Mouse (Mus musculus) urinary bladder, adult 18-20 months (tissue): ENCODE results near the gene Gm3486.
"Not testable (repeated sequence)": the region's sequence is repeated elsewhere in the genome, so short reads cannot be mapped to it uniquely, and the experiment has no call there.

Experiments
- DNase-seq, 2 experiments: peaks; one replicate each; pipeline ENCODE4 v3.0.0; 2022; ENCODE audit warnings: low spot score in 2 of 2, mixed read lengths in 2 of 2

The Gm3486 gene

DNA sequence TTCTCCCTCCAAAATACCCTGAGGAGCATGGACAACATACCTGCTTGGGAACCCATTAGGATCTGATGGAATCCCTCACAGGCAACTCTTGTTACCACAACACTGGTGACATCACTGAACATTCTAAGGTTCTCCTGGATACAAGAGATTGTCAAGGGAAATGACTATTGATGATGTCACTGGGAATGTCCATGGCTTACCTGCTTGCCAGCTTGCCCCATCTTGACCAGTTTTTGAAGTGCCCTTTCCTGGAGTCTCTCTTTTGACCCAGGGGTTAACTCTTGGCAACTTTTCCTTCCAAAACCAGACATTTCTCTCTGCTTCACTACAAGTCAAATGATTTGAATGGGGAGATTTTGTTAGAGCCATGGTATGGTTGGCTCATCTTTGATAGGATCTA, at the start of gene Gm3486:
Gm3486 (minus strand) TSS at position 101 of the 400 bp plus-strand sequence.
- not testable (repeated sequence) for DNase-seq

DNA sequence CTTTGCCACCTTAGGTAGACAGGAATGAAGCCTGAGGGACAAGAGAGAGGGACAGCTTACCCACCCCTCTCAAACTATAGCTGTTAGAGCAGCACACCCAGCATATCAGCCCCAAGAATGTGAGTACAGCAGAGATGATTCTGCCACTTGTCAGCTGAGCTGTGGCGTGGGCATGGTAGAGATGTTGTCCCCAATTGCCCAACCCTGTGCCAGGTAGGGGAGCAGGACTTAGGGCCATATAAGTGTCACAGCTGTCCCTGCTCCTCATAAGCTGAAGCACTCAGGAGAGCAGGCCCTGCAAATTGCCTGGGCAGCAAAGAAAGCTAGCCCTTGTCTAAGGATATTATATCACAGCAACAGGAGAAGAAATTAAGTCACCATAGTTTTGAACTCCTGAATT, 35.4 kb upstream of the Gm3486 start:
- not testable (repeated sequence) for DNase-seq

DNA sequence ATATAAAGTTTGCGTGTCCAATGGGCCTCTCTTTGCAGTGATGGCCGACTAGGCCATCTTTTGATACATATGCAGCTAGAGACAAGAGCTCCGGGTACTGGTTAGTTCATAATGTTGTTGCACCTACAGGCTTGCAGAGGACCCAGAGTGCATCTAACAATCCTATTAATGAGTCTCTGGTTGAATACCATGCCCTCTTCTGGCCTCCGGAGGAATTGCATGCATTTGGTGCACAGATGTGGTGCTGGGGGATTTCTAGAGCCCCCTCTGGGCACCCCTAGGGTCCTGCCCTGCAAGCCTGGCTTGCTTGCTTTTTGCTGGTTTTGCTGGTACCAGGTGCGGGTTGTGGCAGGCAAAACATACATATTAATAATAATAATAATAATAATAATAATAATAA, 31.4 kb upstream of the Gm3486 start:
- not testable (repeated sequence) for DNase-seq

DNA sequence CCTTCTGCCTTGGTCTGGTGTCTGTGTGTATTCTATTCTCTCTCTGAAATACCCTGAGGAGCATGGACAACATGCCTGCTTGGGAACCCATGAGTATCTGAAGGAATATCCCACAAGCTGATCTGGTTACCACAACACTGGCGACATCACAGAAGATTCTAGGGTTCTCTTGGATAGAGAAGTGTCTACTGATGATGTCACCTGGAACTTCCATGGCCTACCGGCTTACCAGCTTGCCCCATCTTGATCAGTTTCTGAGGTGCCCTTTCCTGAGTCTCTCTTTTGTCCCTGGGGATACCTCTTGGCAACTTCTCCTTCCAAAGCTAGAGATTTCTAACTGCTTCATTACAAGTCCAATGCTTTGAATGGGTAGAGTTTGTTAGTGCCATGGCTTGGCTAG, 35.9 kb downstream of the Gm3486 start, which contains the start of gene Gm7954:
Gm7954 (minus strand) TSS at position 101 of the 400 bp plus-strand sequence.
- DNase-seq, result not testable (repeated sequence)
